Mouse (Mus musculus) heart, embryonic 15.5 days (tissue): ENCODE measurements around the gene Rpl7l1. TPM values are rescaled to one million over a fixed set of nuclear protein-coding genes. Genes with fewer than 3 reads are reported as not detected.
A peak's percentile ranks its signal among the peaks of the same experiment; 100 is the strongest.
"Not testable (repeated sequence)": the region's sequence is repeated elsewhere in the genome, so short reads cannot be mapped to it uniquely, and the experiment has no call there.

Experiments used
- ATAC-seq: fragments of 200-750 bp; cut with Nextera tagmentation; replicated peaks from 2 replicates; pipeline ENCODE4 v1.8.0; 2017; ENCODE audit warnings: low read depth, moderate TSS enrichment; ENCODE audit not compliant: insufficient number of reproducible peaks, insufficient read depth, low FRiP score
- H3K27ac ChIP-seq: fragments of 300-500 bp; sonication (generic); 2 replicates; pipeline ENCODE4 v1.5.1; 2015; ENCODE audit warnings: mild to moderate bottlenecking, inconsistent platforms
- H3K27me3 ChIP-seq: fragments of 300-500 bp; sonication (generic); 2 replicates; pipeline ENCODE4 v1.6.1; 2015; ENCODE audit warnings: inconsistent platforms
- H3K36me3 ChIP-seq: fragments of 300-500 bp; sonication (generic); 2 replicates; pipeline ENCODE4 v1.6.1; 2015; ENCODE audit warnings: mild to moderate bottlenecking, inconsistent platforms
- H3K4me1 ChIP-seq: fragments of 300-500 bp; sonication (generic); replicated peaks from 2 replicates; pipeline ENCODE4 v1.6.1; 2015; ENCODE audit warnings: inconsistent platforms
- H3K4me2 ChIP-seq: fragments of 300-500 bp; sonication (generic); 2 replicates; pipeline ENCODE4 v1.6.1; 2015; ENCODE audit warnings: inconsistent platforms, mild to moderate bottlenecking, moderate library complexity
- H3K4me3 ChIP-seq: fragments of 300-500 bp; sonication (generic); 2 replicates; pipeline ENCODE4 v1.5.1; 2015; ENCODE audit warnings: mild to moderate bottlenecking, inconsistent platforms
- H3K9ac ChIP-seq: fragments of 300-500 bp; sonication (generic); 2 replicates; pipeline ENCODE4 v1.6.1; 2015; ENCODE audit warnings: mild to moderate bottlenecking, inconsistent platforms
- H3K9me3 ChIP-seq: fragments of 300-500 bp; sonication (generic); replicated peaks from 2 replicates; pipeline ENCODE4 v1.6.1; 2016; ENCODE audit warnings: inconsistent platforms
- WGBS: fragments of 180-500 bp; shearing (Covaris S2); methylation state at CpG from one replicate; pipeline ENCODE4 v1.1.7; 2015; ENCODE audit warnings: mixed read lengths; 5-methylcytosine and 5-hydroxymethylcytosine counted together
- polyA plus RNA-seq: library from polyadenylated mRNA; unstranded; fragments of >200 nt; fragmentation: Nextera tagmentation; extraction: Ambion mirVana; gene quantifications from 2 replicates; pipeline ENCODE4 v1.2.1, GENCODE M21; 2015

Rpl7l1 gene
- polyA plus RNA-seq, 1 experiment from 2014 or later: 93.7 TPM

GRCm38 (mm10) chr17:46775070-46775469, 7.4 kb downstream of the Rpl7l1 start:
- no peak overlapping the region for H3K4me3 ChIP-seq
- no peaks in the 10 kb centered on the region for H3K27me3 ChIP-seq
- no peak overlapping the region for H3K4me2 ChIP-seq
- 96% methylated on average over 9 of the region's 9 CpGs for WGBS
- H3K36me3 ChIP-seq: peaks cover 57% of the 10 kb centered on the region
- no peak for ATAC-seq
- H3K9me3 ChIP-seq: no peaks in the 10 kb centered on the region
- peaks cover 16% of the 10 kb centered on the region for H3K4me1 ChIP-seq
- no peak overlapping the region for H3K9ac ChIP-seq
- H3K27ac ChIP-seq: no peak overlapping the region

- no peak overlapping the region for H3K27ac ChIP-seq
- H3K4me1 ChIP-seq: peaks cover 16% of the 10 kb centered on the region
- peak overlapping the region; percentile 95; the same call in 1 of the 2 replicates for H3K4me3 ChIP-seq
- ATAC-seq: no peak
- H3K4me2 ChIP-seq: peak overlapping the region; percentile 82
- H3K36me3 ChIP-seq: peaks cover 47% of the 10 kb centered on the region
- no peak overlapping the region for H3K9ac ChIP-seq
- no peaks in the 10 kb centered on the region for H3K9me3 ChIP-seq
- no peaks in the 10 kb centered on the region for H3K27me3 ChIP-seq
- 39% methylated on average over 2 of the region's 2 CpGs for WGBS
These were observed 8.4 kb downstream of the Rpl7l1 start for GRCm38 (mm10) chr17:46774131-46774472.

DNA sequence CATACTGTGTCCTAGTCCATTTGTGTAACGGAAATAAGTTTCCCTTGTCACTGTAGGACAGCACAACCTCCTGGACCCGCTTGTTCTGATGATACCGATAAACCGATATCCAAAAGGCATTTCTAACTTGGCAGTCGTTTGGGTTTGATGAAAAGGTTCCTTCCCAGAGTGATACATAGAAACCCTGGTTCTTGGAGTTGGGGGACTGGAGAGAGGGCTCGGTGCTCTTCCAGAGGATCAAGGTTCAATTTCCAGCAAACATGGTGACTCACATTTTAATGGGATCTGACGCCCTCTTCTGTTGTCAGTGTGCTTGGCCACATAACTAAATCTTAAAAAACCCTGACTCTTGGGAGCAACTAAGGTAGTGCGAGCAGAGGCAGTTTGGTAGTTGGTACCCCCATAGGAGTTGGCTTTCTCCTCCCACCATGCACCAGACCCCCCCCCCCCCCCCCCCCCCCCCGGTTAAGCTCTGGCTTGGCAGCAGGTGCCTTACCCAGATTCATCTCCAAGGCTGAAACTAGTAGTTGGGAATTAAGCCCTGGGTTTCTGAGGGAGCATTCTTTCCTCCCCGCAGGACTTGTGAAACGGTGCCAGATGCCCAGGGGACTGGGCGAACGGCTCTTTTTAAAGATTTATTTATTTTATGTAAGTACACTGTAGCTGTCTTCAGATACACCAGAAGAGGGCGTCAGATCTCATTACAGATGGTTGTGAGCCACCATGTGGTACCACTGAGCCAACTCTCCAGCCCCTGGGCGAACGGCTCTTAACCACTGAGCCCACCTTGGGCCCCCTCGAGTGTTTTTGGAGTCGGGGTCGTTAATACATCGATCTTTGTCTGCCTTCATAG, 9.0 kb downstream of the Rpl7l1 start:
- ATAC-seq: no peak
- Histone ChIP-seq H3K36me3 (peaks cover 41% of the 10 kb centered on the region), H3K9ac (peak overlapping the region; percentile 82), H3K4me3 (peak overlapping the region; percentile 95), H3K4me1 (peaks cover 16% of the 10 kb centered on the region), H3K4me2 (peak overlapping the region; percentile 82), H3K27ac (peak overlapping the region; percentile 92), H3K9me3 (no peaks in the 10 kb centered on the region), H3K27me3 (no peaks in the 10 kb centered on the region)
- 8% methylated on average over 19 of the region's 20 CpGs for WGBS

GRCm38 (mm10) chr17:46772404-46773277, 9.8 kb downstream of the Rpl7l1 start, which contains the start of gene 2310039H08Rik:
2310039H08Rik (plus strand) TSS chr17:46772635.
- under 1% methylated on average over 50 of the region's 50 CpGs for WGBS
- Histone ChIP-seq H3K4me3 (peak within 1 kb of the TSS; percentile 95), H3K27me3 (no peaks in the 10 kb centered on the region), H3K4me2 (peak within 1 kb of the TSS; percentile 82), H3K9me3 (no peaks in the 10 kb centered on the region), H3K4me1 (peaks cover 16% of the 10 kb centered on the region), H3K27ac (peak within 1 kb of the TSS; percentile 92), H3K36me3 (peaks cover 33% of the 10 kb centered on the region), H3K9ac (peak within 1 kb of the TSS; percentile 82)
- ATAC-seq: peak; percentile 90

DNA sequence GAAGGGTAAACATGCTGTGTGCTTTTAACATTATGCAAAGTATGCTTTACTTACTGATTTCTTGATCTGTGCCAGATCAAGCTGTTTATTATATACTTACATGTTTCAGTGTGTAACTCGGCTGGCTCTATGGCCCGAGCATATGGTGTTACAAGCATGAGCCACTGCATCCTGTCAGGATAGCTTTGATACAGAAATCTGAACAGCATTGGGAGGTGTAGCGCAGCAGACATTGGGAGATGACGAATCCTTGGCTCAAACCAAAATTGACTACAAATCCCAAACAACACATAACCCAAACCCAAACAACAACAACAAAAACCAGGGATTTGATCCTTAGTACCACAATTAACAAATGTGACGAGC, 10.5 kb downstream of the Rpl7l1 start:
- 4% methylated on average over 5 of the region's 5 CpGs for WGBS
- Histone ChIP-seq H3K9me3 (no peaks in the 10 kb centered on the region), H3K27ac (peak overlapping the region; percentile 92), H3K4me3 (peak overlapping the region; percentile 95), H3K9ac (peak overlapping the region; percentile 82), H3K27me3 (no peaks in the 10 kb centered on the region), H3K4me1 (peaks cover 16% of the 10 kb centered on the region), H3K36me3 (peaks cover 27% of the 10 kb centered on the region), H3K4me2 (peak overlapping the region; percentile 82)
- no peak for ATAC-seq

GRCm38 (mm10) chr17:46771616-46772015, 10.9 kb downstream of the Rpl7l1 start:
- Histone ChIP-seq H3K27me3 (no peaks in the 10 kb centered on the region), H3K4me3 (peak overlapping the region; percentile 95), H3K9me3 (no peaks in the 10 kb centered on the region), H3K4me2 (peak overlapping the region; percentile 82), H3K36me3 (peaks cover 22% of the 10 kb centered on the region), H3K9ac (no peak overlapping the region), H3K4me1 (peaks cover 16% of the 10 kb centered on the region), H3K27ac (peak overlapping the region; percentile 92; the same call in 1 of the 2 replicates)
- ATAC-seq: no peak
- WGBS: 58% methylated on average over 17 of the region's 17 CpGs

- no peak overlapping the region for H3K4me3 ChIP-seq
- no peak for ATAC-seq
- no peak overlapping the region for H3K9ac ChIP-seq
- H3K27ac ChIP-seq: no peak overlapping the region
- no peak overlapping the region for H3K4me2 ChIP-seq
- H3K27me3 ChIP-seq: no peaks in the 10 kb centered on the region
- H3K9me3 ChIP-seq: no peaks in the 10 kb centered on the region
- peaks cover 16% of the 10 kb centered on the region for H3K4me1 ChIP-seq
- 87% methylated on average over 4 of the region's 4 CpGs for WGBS
- peaks cover 17% of the 10 kb centered on the region for H3K36me3 ChIP-seq
These were observed 11.4 kb downstream of the Rpl7l1 start for GRCm38 (mm10) chr17:46771025-46771424.

GRCm38 (mm10) chr17:46770546-46770945, 11.9 kb downstream of the Rpl7l1 start:
- Histone ChIP-seq H3K27me3 (no peaks in the 10 kb centered on the region), H3K4me3 (no peak overlapping the region), H3K9ac (no peak overlapping the region), H3K4me2 (no peak overlapping the region), H3K4me1 (peaks cover 16% of the 10 kb centered on the region), H3K36me3 (peaks cover 12% of the 10 kb centered on the region), H3K27ac (no peak overlapping the region), H3K9me3 (no peaks in the 10 kb centered on the region)
- WGBS: 84% methylated on average over 11 of the region's 11 CpGs
- no peak for ATAC-seq

GRCm38 (mm10) chr17:46767868-46768267, 14.6 kb downstream of the Rpl7l1 start:
- H3K36me3 ChIP-seq: no peaks in the 10 kb centered on the region
- H3K27ac ChIP-seq: no peak overlapping the region
- H3K9ac ChIP-seq: no peak overlapping the region
- WGBS: 56% methylated on average over 8 of the region's 8 CpGs
- ATAC-seq: no peak
- H3K27me3 ChIP-seq: no peaks in the 10 kb centered on the region
- H3K4me1 ChIP-seq: peaks cover 6% of the 10 kb centered on the region
- no peak overlapping the region for H3K4me3 ChIP-seq
- no peak overlapping the region for H3K4me2 ChIP-seq
- H3K9me3 ChIP-seq: no peaks in the 10 kb centered on the region

GRCm38 (mm10) chr17:46764916-46765315, 17.6 kb downstream of the Rpl7l1 start:
- H3K9ac ChIP-seq, H3K4me3 ChIP-seq, H3K27me3 ChIP-seq, H3K4me1 ChIP-seq, H3K4me2 ChIP-seq, H3K27ac ChIP-seq, ATAC-seq, H3K36me3 ChIP-seq, H3K9me3 ChIP-seq: not testable (repeated sequence)
- WGBS: 54% methylated on average over 9 of the region's 9 CpGs

DNA sequence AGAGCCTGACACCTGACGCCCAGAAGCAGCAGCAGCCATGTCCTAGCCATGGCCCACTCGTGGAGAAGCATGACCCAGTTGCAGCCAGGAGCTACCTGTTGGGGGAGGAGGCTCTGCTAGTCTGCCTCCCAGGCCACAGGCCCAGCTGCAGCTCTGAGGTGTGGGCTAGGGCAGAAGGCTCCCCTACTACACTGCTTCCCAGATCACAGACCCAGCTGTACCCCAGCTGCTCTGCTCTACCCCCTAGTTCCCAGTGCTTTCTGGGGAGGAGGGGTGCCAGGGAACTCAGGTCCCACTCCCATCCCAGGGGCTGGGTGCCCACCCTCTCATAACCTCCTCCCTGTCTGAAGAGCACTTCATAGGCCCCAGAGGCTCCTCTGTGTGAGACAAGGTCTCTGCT, 18.9 kb downstream of the Rpl7l1 start, which contains the start of gene Ptcra:
Gene Ptcra, minus strand, starts transcription at position 169 of the 400 bp plus-strand sequence.
- peak; percentile 53; the same call in 1 of the 2 replicates for ATAC-seq
- 36% methylated on average over 2 of the region's 2 CpGs for WGBS
- H3K9ac ChIP-seq: no peak within 1 kb of the TSS
- H3K27ac ChIP-seq: no peak within 1 kb of the TSS
- no peaks in the 10 kb centered on the region for H3K27me3 ChIP-seq
- no peaks in the 10 kb centered on the region for H3K36me3 ChIP-seq
- no peak within 1 kb of the TSS for H3K4me2 ChIP-seq
- H3K4me1 ChIP-seq: no peaks in the 10 kb centered on the region
- peak within 1 kb of the TSS; percentile 12; the same call in 1 of the 2 replicates for H3K4me3 ChIP-seq
- H3K9me3 ChIP-seq: no peaks in the 10 kb centered on the region
